Mouse (Mus musculus) urinary bladder, postnatal 25 days (tissue): ENCODE measurements around the gene Olfr135.

Experiments
- DNase-seq: peaks from one replicate; pipeline ENCODE4 v3.0.0; 2022; ENCODE audit warnings: low spot score

Gene Olfr135

GRCm38 (mm10) chr17:38204035-38204434, at the start of gene Olfr135:
Gene Olfr135 (plus strand): TSS chr17:38204335.
- no peak for DNase-seq

DNA sequence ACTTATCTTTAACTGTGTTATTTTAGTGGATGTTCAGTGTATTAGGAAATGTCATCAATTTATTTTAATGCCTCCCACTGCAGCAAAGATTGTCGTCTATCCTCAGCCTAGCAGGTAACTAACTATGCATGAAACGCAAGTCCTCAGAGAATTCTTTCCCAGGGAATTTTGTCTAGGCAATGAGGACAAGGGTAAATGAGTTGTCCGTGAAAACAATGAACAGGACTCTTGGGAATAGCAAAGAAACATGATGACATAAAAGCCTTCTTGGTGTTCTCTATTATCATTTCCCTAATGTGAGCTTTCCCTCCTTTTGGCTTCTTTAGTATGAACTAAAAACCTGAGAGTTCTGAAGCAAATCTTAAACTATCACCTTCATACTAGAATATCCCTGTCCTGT, 33.0 kb upstream of the Olfr135 start, which contains the start of gene Olfr134:
Olfr134 (plus strand) TSS at position 301 of the 400 bp plus-strand sequence.
- no peak for DNase-seq
